Mouse (Mus musculus): ENCODE measurements around the gene Kcnn1. TPM values are rescaled to one million over a fixed set of nuclear protein-coding genes. Genes with fewer than 3 reads are reported as not detected.
A peak's percentile ranks its signal among the peaks of the same experiment; 100 is the strongest.
"Not testable (repeated sequence)": the region's sequence is repeated elsewhere in the genome, so short reads cannot be mapped to it uniquely, and the experiment has no call there.

Kcnn1 gene
- total and polyA plus RNA-seq, 3 experiments = 1.6 to 10.0 (median 5.0) TPM

GRCm38 (mm10) chr8:70842484-70842883 lies 20.6 kb downstream of the Kcnn1 start:
- no peak for DNase-seq

GRCm38 (mm10) chr8:70841147-70842072 lies 21.6 kb downstream of the Kcnn1 start:
- DNase-seq = peak; percentile 87

- DNase-seq = no peak
These were observed 22.5 kb downstream of the Kcnn1 start for GRCm38 (mm10) chr8:70840590-70840989.

GRCm38 (mm10) chr8:70839408-70840351 lies 23.4 kb downstream of the Kcnn1 start, which contains the start of gene Arrdc2:
Gene Arrdc2, minus strand, starts transcription at chr8:70839720.
- DNase-seq = peak; percentile 99

GRCm38 (mm10) chr8:70838654-70839407 lies 24.2 kb downstream of the Kcnn1 start:
- DNase-seq = no peak

GRCm38 (mm10) chr8:70836666-70837065 lies 26.4 kb downstream of the Kcnn1 start:
- DNase-seq = no peak

- no peak for DNase-seq
These were observed 29.0 kb downstream of the Kcnn1 start for GRCm38 (mm10) chr8:70834071-70834470.

GRCm38 (mm10) chr8:70833520-70833919 lies 29.5 kb downstream of the Kcnn1 start:
- DNase-seq = peak; percentile 76

GRCm38 (mm10) chr8:70833018-70833482 lies 30.0 kb downstream of the Kcnn1 start:
- DNase-seq = peak; percentile 46

- no peak for DNase-seq
These were observed 30.7 kb downstream of the Kcnn1 start for GRCm38 (mm10) chr8:70832371-70832770.

GRCm38 (mm10) chr8:70831517-70831916 lies 31.5 kb downstream of the Kcnn1 start:
- DNase-seq = no peak

GRCm38 (mm10) chr8:70827796-70828195 lies 35.3 kb downstream of the Kcnn1 start:
- no peak for DNase-seq

- DNase-seq = no peak
These were observed 36.0 kb downstream of the Kcnn1 start for GRCm38 (mm10) chr8:70827010-70827409.

- no peak for DNase-seq
These were observed 37.2 kb downstream of the Kcnn1 start for GRCm38 (mm10) chr8:70825816-70826215.

- DNase-seq = no peak
These were observed 39.3 kb downstream of the Kcnn1 start for GRCm38 (mm10) chr8:70823802-70824201.

GRCm38 (mm10) chr8:70822594-70822993 lies 40.5 kb downstream of the Kcnn1 start:
- DNase-seq = not testable (repeated sequence)

- no peak for DNase-seq
These were observed 41.1 kb downstream of the Kcnn1 start for GRCm38 (mm10) chr8:70821992-70822391.

- DNase-seq = peak; percentile 52
These were observed 41.6 kb downstream of the Kcnn1 start for GRCm38 (mm10) chr8:70821399-70821962.

GRCm38 (mm10) chr8:70820101-70820935 lies 42.7 kb downstream of the Kcnn1 start:
- peak; percentile 69 for DNase-seq

- DNase-seq = peak; percentile 55
These were observed 46.4 kb downstream of the Kcnn1 start for GRCm38 (mm10) chr8:70816679-70817078.

Data from adrenal gland, adult 2 months (tissue).